Mouse (Mus musculus) spleen, postnatal 36 days (tissue): Measurements from ENCODE around the gene Gm10181.
"Not testable (repeated sequence)": the region's sequence is repeated elsewhere in the genome, so short reads cannot be mapped to it uniquely, and the experiment has no call there.

Experiments used
- DNase-seq, 2 experiments: peaks; one replicate each; pipeline ENCODE4 v3.0.0; 2022; ENCODE audit warnings: low spot score in 2 of 2, mixed read lengths in 1 of 2

Gene Gm10181

GRCm38 (mm10) chr9:25089122-25089521 lies at the start of gene Gm10181:
Gm10181 (plus strand) TSS chr9:25089422.
- no peak for DNase-seq

- DNase-seq, result no peak
Observed at GRCm38 (mm10) chr9:25041665-25042064, 47.6 kb upstream of the Gm10181 start.

- DNase-seq, result no peak
Observed at GRCm38 (mm10) chr9:25042162-25043111, 46.8 kb upstream of the Gm10181 start.

- no peak for DNase-seq
Observed at GRCm38 (mm10) chr9:25044325-25044724, 44.9 kb upstream of the Gm10181 start.

- no peak for DNase-seq
Observed at GRCm38 (mm10) chr9:25048289-25048688, 40.9 kb upstream of the Gm10181 start.

GRCm38 (mm10) chr9:25048940-25049339 lies 40.3 kb upstream of the Gm10181 start:
- DNase-seq, result no peak

- DNase-seq, result no peak
Observed at GRCm38 (mm10) chr9:25051901-25052300, 37.3 kb upstream of the Gm10181 start.

GRCm38 (mm10) chr9:25055650-25056376 lies 33.4 kb upstream of the Gm10181 start:
- no peak for DNase-seq

- no peak for DNase-seq
Observed at GRCm38 (mm10) chr9:25058726-25059125, 30.5 kb upstream of the Gm10181 start.

- DNase-seq, result no peak
Observed at GRCm38 (mm10) chr9:25072666-25073065, 16.6 kb upstream of the Gm10181 start.

GRCm38 (mm10) chr9:25075977-25076376 lies 13.2 kb upstream of the Gm10181 start:
- no peak for DNase-seq

- DNase-seq, result no peak
Observed at GRCm38 (mm10) chr9:25076505-25076904, 12.7 kb upstream of the Gm10181 start.

- DNase-seq, result no peak
Observed at GRCm38 (mm10) chr9:25090853-25091252, 1.6 kb downstream of the Gm10181 start.

- no peak for DNase-seq
Observed at GRCm38 (mm10) chr9:25102881-25103280, 13.7 kb downstream of the Gm10181 start.

- peak; percentile 2 to 22 for DNase-seq
Observed at GRCm38 (mm10) chr9:25104638-25105037, 15.4 kb downstream of the Gm10181 start.

GRCm38 (mm10) chr9:25123590-25123989 lies 34.4 kb downstream of the Gm10181 start:
- DNase-seq, result not testable (repeated sequence)

GRCm38 (mm10) chr9:25124048-25124447 lies 34.8 kb downstream of the Gm10181 start:
- no peak for DNase-seq

GRCm38 (mm10) chr9:25132253-25132652 lies 43.0 kb downstream of the Gm10181 start:
- no peak for DNase-seq

- DNase-seq, result no peak
Observed at GRCm38 (mm10) chr9:25132920-25133319, 43.7 kb downstream of the Gm10181 start.

- DNase-seq, result no peak
Observed at GRCm38 (mm10) chr9:25138900-25139299, 49.7 kb downstream of the Gm10181 start.
